Mouse (Mus musculus) ES-Bruce4 (cell line): ENCODE measurements around the gene Car5b.

Experiments used
- CTCF ChIP-seq: IDR thresholded peaks from one replicate; pipeline ENCODE4 v1.8.1; 2011; ENCODE audit warnings: low read depth, low read length
- EP300 ChIP-seq: IDR thresholded peaks from 2 replicates; pipeline ENCODE4 v1.6.1; 2011; ENCODE audit warnings: low read depth, low read length; ENCODE audit not compliant: insufficient read depth
- POLR2A ChIP-seq: IDR thresholded peaks from one replicate; pipeline ENCODE4 v1.8.1; 2011; ENCODE audit warnings: low read length; ENCODE audit not compliant: insufficient read depth

DNA sequence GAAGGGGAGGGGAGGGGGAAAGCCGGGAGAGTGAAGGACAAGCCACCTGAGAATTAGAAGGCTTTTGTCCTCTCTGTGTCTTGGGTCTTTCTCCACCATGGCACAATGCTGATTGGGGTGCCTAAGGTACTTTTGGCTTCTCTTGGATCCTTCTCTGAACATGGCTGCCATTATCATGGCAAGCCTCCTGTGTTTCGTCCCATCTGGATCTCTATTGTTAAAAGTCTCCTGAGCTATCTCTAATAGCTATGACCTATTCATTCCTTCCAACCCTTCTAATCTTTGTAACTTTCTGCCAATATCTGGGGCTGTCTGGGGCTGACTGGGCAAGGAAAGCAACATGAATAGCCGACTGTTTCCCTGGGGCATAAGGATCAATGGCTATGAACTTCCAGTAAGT lies 30.7 kb upstream of the Car5b start:
- TF ChIP-seq POLR2A = no peak
- no peak for TF ChIP-seq CTCF
- TF ChIP-seq EP300 = no peak
